Mouse (Mus musculus) erythroblast, embryonic 14.5 days (primary cell): ENCODE results near the gene Wdr31. TPM values are rescaled to one million over a fixed set of nuclear protein-coding genes. Genes with fewer than 3 reads are reported as not detected.
A peak's percentile ranks its signal among the peaks of the same experiment; 100 is the strongest.
"Not testable (repeated sequence)": the region's sequence is repeated elsewhere in the genome, so short reads cannot be mapped to it uniquely, and the experiment has no call there.

ENCODE experiments used
- H3K27me3 ChIP-seq: 2 replicates; pipeline ENCODE4 v1.6.1; 2012; ENCODE audit warnings: inconsistent platforms; ENCODE audit not compliant: control insufficient read depth
- H3K36me3 ChIP-seq: 2 replicates; pipeline ENCODE4 v1.6.1; 2012; ENCODE audit warnings: mild to moderate bottlenecking, inconsistent platforms; ENCODE audit not compliant: control insufficient read depth
- H3K4me1 ChIP-seq: 2 replicates; pipeline ENCODE4 v1.6.1; 2012; ENCODE audit warnings: inconsistent platforms; ENCODE audit not compliant: control insufficient read depth
- H3K4me3 ChIP-seq: replicated peaks from 2 replicates; pipeline ENCODE3; 2012; ENCODE audit warnings: moderate library complexity, mild to moderate bottlenecking, inconsistent platforms
- H3K9me3 ChIP-seq: 2 replicates; pipeline ENCODE4 v1.6.1; 2012; ENCODE audit warnings: low read length, inconsistent platforms, mixed read lengths; ENCODE audit not compliant: control insufficient read depth
- GATA1 ChIP-seq: IDR thresholded peaks from 2 replicates; pipeline ENCODE4 v1.6.1; 2012; ENCODE audit warnings: low read length, inconsistent platforms, mixed read lengths
- TAL1 ChIP-seq: IDR thresholded peaks from 3 replicates; pipeline ENCODE4 v1.6.1; 2012; ENCODE audit warnings: low read length, inconsistent platforms, mixed read lengths
- polyA plus RNA-seq: library from polyadenylated mRNA; stranded (reverse); fragments of >175 nt; gene quantifications from 2 replicates; pipeline ENCODE4 v1.2.3, GENCODE M21; 2012

The Wdr31 gene
- polyA plus RNA-seq, 1 experiment, result not detected

GRCm38 (mm10) chr4:62484928-62485327, 14.2 kb upstream of the Wdr31 start:
- Histone ChIP-seq H3K9me3 (peaks cover 3% of the 10 kb centered on the region; the same call in 1 of the 2 replicates), H3K4me1 (peaks cover 50% of the 10 kb centered on the region), H3K27me3 (peaks cover 33% of the 10 kb centered on the region), H3K36me3 (no peaks in the 10 kb centered on the region; the same call in 1 of the 2 replicates), H3K4me3 (no peak overlapping the region)
- no peak for TF ChIP-seq GATA1
- TF ChIP-seq TAL1, result no peak

- peaks cover 39% of the 10 kb centered on the region for H3K4me1 ChIP-seq
- H3K27me3 ChIP-seq, result peaks cover 60% of the 10 kb centered on the region
- H3K4me3 ChIP-seq, result no peak overlapping the region
- peaks cover 6% of the 10 kb centered on the region; the same call in 1 of the 2 replicates for H3K9me3 ChIP-seq
- TF ChIP-seq GATA1 (no peak), TAL1 (no peak)
- no peaks in the 10 kb centered on the region for H3K36me3 ChIP-seq
Measured at GRCm38 (mm10) chr4:62480709-62481605, 10.3 kb upstream of the Wdr31 start.

- Histone ChIP-seq H3K9me3 (peaks cover 6% of the 10 kb centered on the region; the same call in 1 of the 2 replicates), H3K4me1 (peaks cover 32% of the 10 kb centered on the region), H3K4me3 (peak within 1 kb of the TSS; percentile 53), H3K36me3 (no peaks in the 10 kb centered on the region), H3K27me3 (peaks cover 62% of the 10 kb centered on the region)
- TF ChIP-seq GATA1, result no peak
- TF ChIP-seq TAL1, result no peak
Measured at GRCm38 (mm10) chr4:62479937-62480708, 9.4 kb upstream of the Wdr31 start, which contains the start of gene Bspry. Bspry (plus strand) TSS chr4:62480053.

- H3K4me1 ChIP-seq, result peaks cover 28% of the 10 kb centered on the region
- peak overlapping the region; percentile 53 for H3K4me3 ChIP-seq
- not testable (repeated sequence) for H3K9me3 ChIP-seq, H3K36me3 ChIP-seq
- H3K27me3 ChIP-seq, result peaks cover 62% of the 10 kb centered on the region
Measured at GRCm38 (mm10) chr4:62479593-62479936, 8.9 kb upstream of the Wdr31 start.

GRCm38 (mm10) chr4:62477542-62478244, 7.0 kb upstream of the Wdr31 start:
- no peak overlapping the region for H3K4me3 ChIP-seq
- TF ChIP-seq GATA1 (no peak), TAL1 (no peak)
- H3K36me3 ChIP-seq, result no peaks in the 10 kb centered on the region
- H3K9me3 ChIP-seq, result peaks cover 6% of the 10 kb centered on the region; the same call in 1 of the 2 replicates
- H3K27me3 ChIP-seq, result peaks cover 56% of the 10 kb centered on the region
- peaks cover 35% of the 10 kb centered on the region for H3K4me1 ChIP-seq

- TF ChIP-seq TAL1, result no peak
- TF ChIP-seq GATA1, result no peak
- Histone ChIP-seq H3K36me3 (no peaks in the 10 kb centered on the region), H3K4me3 (no peak overlapping the region), H3K27me3 (peaks cover 37% of the 10 kb centered on the region), H3K4me1 (peaks cover 41% of the 10 kb centered on the region), H3K9me3 (peaks cover 6% of the 10 kb centered on the region; the same call in 1 of the 2 replicates)
Measured at GRCm38 (mm10) chr4:62475793-62476192, 5.1 kb upstream of the Wdr31 start.

GRCm38 (mm10) chr4:62475131-62475530, 4.4 kb upstream of the Wdr31 start:
- no peaks in the 10 kb centered on the region for H3K36me3 ChIP-seq
- peaks cover 5% of the 10 kb centered on the region; the same call in 1 of the 2 replicates for H3K9me3 ChIP-seq
- H3K27me3 ChIP-seq, result peaks cover 31% of the 10 kb centered on the region
- H3K4me1 ChIP-seq, result peaks cover 42% of the 10 kb centered on the region
- H3K4me3 ChIP-seq, result no peak overlapping the region
- TF ChIP-seq TAL1, result no peak
- TF ChIP-seq GATA1, result no peak

GRCm38 (mm10) chr4:62472071-62472470, 1.4 kb upstream of the Wdr31 start:
- Histone ChIP-seq H3K36me3 (no peaks in the 10 kb centered on the region), H3K4me3 (no peak overlapping the region), H3K9me3 (no peaks in the 10 kb centered on the region), H3K4me1 (peaks cover 29% of the 10 kb centered on the region), H3K27me3 (peaks cover 5% of the 10 kb centered on the region)
- TF ChIP-seq TAL1 (no peak), GATA1 (no peak)

GRCm38 (mm10) chr4:62468158-62468557, 2.5 kb downstream of the Wdr31 start:
- H3K4me1 ChIP-seq, result peaks cover 14% of the 10 kb centered on the region
- no peaks in the 10 kb centered on the region for H3K27me3 ChIP-seq
- no peaks in the 10 kb centered on the region for H3K9me3 ChIP-seq
- no peaks in the 10 kb centered on the region for H3K36me3 ChIP-seq
- no peak for TF ChIP-seq TAL1
- no peak for TF ChIP-seq GATA1
- no peak overlapping the region for H3K4me3 ChIP-seq
